In genomic region chr3:51196724-51197111, GRCm38 (mm10) we compare ENCODE assay signal across 19 mouse cellular contexts. TPM values are rescaled to one million over a fixed set of nuclear protein-coding genes. Genes with fewer than 3 reads are reported as not detected.
DNase-seq lines count a peak whose midpoint lies in the region; ATAC-seq and TF ChIP-seq lines count a peak whose summit lies in the region.
"Had no signal": no experiment of that assay in that cellular context is flagged by ENCODE, and none has a peak within 500 bp of the region (broad histone marks: within the 10 kb centered on the region; RNA-seq: fewer than 3 reads in every experiment).

No protein-coding gene starts in this region.

- DNase-seq in embryonic facial prominence, embryonic 14.5 days (ENCODE audit: low spot score), result no peak
- no peak for DNase-seq in embryonic facial prominence, embryonic 10.5 days (ENCODE audit: low spot score)
- DNase-seq in kidney, postnatal 0 days (ENCODE audit: low spot score), result no peak
- DNase-seq in frontal cortex, postnatal 10 days (ENCODE audit: low spot score in 2 of 2), result no peak
- no peak for DNase-seq in cerebellum, postnatal 14 days
- DNase-seq: cerebellum, adult 2 months; right cerebral cortex, adult 18-20 months had no signal

- H3K27me3 ChIP-seq in embryonic facial prominence, embryonic 14.5 days (replicated peaks; ENCODE audit: control insufficient read depth, insufficient read depth, low read length), result no peaks in the 10 kb centered on the region
- no peaks in the 10 kb centered on the region for H3K27me3 ChIP-seq in embryonic facial prominence, embryonic 10.5 days (replicated peaks; ENCODE audit: low read depth, poor library complexity, severe bottlenecking)
- H3K27me3 ChIP-seq in kidney, postnatal 0 days (ENCODE audit: insufficient read depth, low read length), result no peaks in the 10 kb centered on the region
- no peaks in the 10 kb centered on the region for H3K27me3 ChIP-seq in kidney, embryonic 16.5 days (ENCODE audit: insufficient read depth, low read length)
- H3K27me3 ChIP-seq: embryonic facial prominence, embryonic 12.5 days; hindbrain, embryonic 15.5 days; lung, embryonic 15.5 days; neural tube, embryonic 12.5 days had no signal

- no peak overlapping the region for H3K4me2 ChIP-seq in embryonic facial prominence, embryonic 14.5 days (ENCODE audit: low read depth, low read length)
- H3K4me2 ChIP-seq in kidney, postnatal 0 days (ENCODE audit: low read length), result no peak overlapping the region
- H3K4me2 ChIP-seq in kidney, embryonic 16.5 days (replicated peaks; ENCODE audit: low read depth, low read length), result no peak overlapping the region
- H3K4me2 ChIP-seq: embryonic facial prominence, embryonic 12.5 days; midbrain, embryonic 11.5 days had no signal

- no peaks in the 10 kb centered on the region for H3K9me3 ChIP-seq in embryonic facial prominence, embryonic 14.5 days (ENCODE audit: control insufficient read depth, low read length)
- no peaks in the 10 kb centered on the region for H3K9me3 ChIP-seq in embryonic facial prominence, embryonic 10.5 days
- no peaks in the 10 kb centered on the region for H3K9me3 ChIP-seq in kidney, postnatal 0 days (replicated peaks; ENCODE audit: low read length)
- H3K9me3 ChIP-seq in kidney, embryonic 16.5 days (ENCODE audit: low read length), result no peaks in the 10 kb centered on the region
- H3K9me3 ChIP-seq: embryonic facial prominence, embryonic 12.5 days; heart, embryonic 10.5 days; hindbrain, embryonic 15.5 days; lung, embryonic 15.5 days; neural tube, embryonic 12.5 days had no signal

- 68% methylated on average over 3 of the region's 3 CpGs for WGBS in embryonic facial prominence, embryonic 14.5 days
- WGBS in embryonic facial prominence, embryonic 10.5 days, result 88% methylated on average over 3 of the region's 3 CpGs
- 77% methylated on average over 3 of the region's 3 CpGs for WGBS in kidney, postnatal 0 days
- WGBS in kidney, embryonic 16.5 days, result 75% methylated on average over 3 of the region's 3 CpGs

- no peak overlapping the region for H3K9ac ChIP-seq in embryonic facial prominence, embryonic 14.5 days (ENCODE audit: low read depth, low read length)
- H3K9ac ChIP-seq in kidney, postnatal 0 days (ENCODE audit: low read depth, low read length), result no peak overlapping the region
- H3K9ac ChIP-seq in kidney, embryonic 16.5 days (replicated peaks; ENCODE audit: low read length), result no peak overlapping the region
- H3K9ac ChIP-seq: embryonic facial prominence, embryonic 12.5 days; hindbrain, embryonic 15.5 days; liver, embryonic 14.5 days; lung, embryonic 15.5 days; neural tube, embryonic 12.5 days had no signal

- TF ChIP-seq CTCF in kidney, postnatal 0 days (IDR thresholded peaks at IDR 0.05; ENCODE audit: low read depth), result no peak

- H3K4me1 ChIP-seq in embryonic facial prominence, embryonic 14.5 days (ENCODE audit: control insufficient read depth, insufficient read depth, low read length), result peaks cover 10% of the 10 kb centered on the region; the same call in 1 of the 2 replicates
- H3K4me1 ChIP-seq in embryonic facial prominence, embryonic 10.5 days, result peaks cover 5% of the 10 kb centered on the region; the same call in 1 of the 2 replicates
- H3K4me1 ChIP-seq in kidney, postnatal 0 days (replicated peaks; ENCODE audit: insufficient read depth, low read length), result 0 out of 2 replicates have a peak, but pooled peaks cover 3% of the 10 kb centered on the region
- peaks cover 8% of the 10 kb centered on the region; the same call in 1 of the 2 replicates for H3K4me1 ChIP-seq in kidney, embryonic 16.5 days (ENCODE audit: insufficient read depth, low read length)
- peaks cover 35% of the 10 kb centered on the region for H3K4me1 ChIP-seq in brown adipose tissue, adult 24 weeks (ENCODE audit: control insufficient read depth, insufficient read depth, insufficient read length, low read length)
- H3K4me1 ChIP-seq: neural tube, embryonic 12.5 days had no signal

- H3K4me3 ChIP-seq in embryonic facial prominence, embryonic 14.5 days (ENCODE audit: low read depth, low read length), result no peak overlapping the region
- no peak overlapping the region for H3K4me3 ChIP-seq in embryonic facial prominence, embryonic 10.5 days
- H3K4me3 ChIP-seq in kidney, postnatal 0 days (replicated peaks; ENCODE audit: low read depth, low read length), result no peak overlapping the region
- H3K4me3 ChIP-seq in kidney, embryonic 16.5 days (ENCODE audit: low read length), result no peak overlapping the region
- no peak overlapping the region for H3K4me3 ChIP-seq in brown adipose tissue, adult 24 weeks (ENCODE audit: insufficient read depth, low read depth, low read length)
- H3K4me3 ChIP-seq: embryonic facial prominence, embryonic 12.5 days; hindbrain, embryonic 15.5 days; lung, embryonic 15.5 days; neural tube, embryonic 12.5 days had no signal

- H3K36me3 ChIP-seq in embryonic facial prominence, embryonic 14.5 days (ENCODE audit: control insufficient read depth, insufficient read depth, low read length), result no peaks in the 10 kb centered on the region
- H3K36me3 ChIP-seq in embryonic facial prominence, embryonic 10.5 days (replicated peaks), result no peaks in the 10 kb centered on the region
- H3K36me3 ChIP-seq in kidney, postnatal 0 days (ENCODE audit: insufficient read depth, low read length), result no peaks in the 10 kb centered on the region
- H3K36me3 ChIP-seq in kidney, embryonic 16.5 days (ENCODE audit: insufficient read depth, low read length), result no peaks in the 10 kb centered on the region
- H3K36me3 ChIP-seq: embryonic facial prominence, embryonic 12.5 days; heart, embryonic 10.5 days; hindbrain, embryonic 15.5 days; lung, embryonic 15.5 days; neural tube, embryonic 12.5 days had no signal

- peak overlapping the region; percentile 45; the same call in 1 of the 2 replicates for H3K27ac ChIP-seq in embryonic facial prominence, embryonic 14.5 days (replicated peaks; ENCODE audit: low read depth, low read length)
- no peak overlapping the region for H3K27ac ChIP-seq in embryonic facial prominence, embryonic 10.5 days (replicated peaks)
- peak overlapping the region; percentile 31; the same call in 1 of the 2 replicates for H3K27ac ChIP-seq in kidney, postnatal 0 days
- no peak overlapping the region for H3K27ac ChIP-seq in kidney, embryonic 16.5 days (ENCODE audit: low read length)
- peak overlapping the region; percentile 99 for H3K27ac ChIP-seq in brown adipose tissue, adult 24 weeks (replicated peaks; ENCODE audit: low read depth, low read length)
- H3K27ac ChIP-seq: heart, embryonic 10.5 days; hindbrain, embryonic 15.5 days; liver, embryonic 14.5 days; lung, embryonic 15.5 days; neural tube, embryonic 12.5 days had no signal

- no peak for ATAC-seq in embryonic facial prominence, embryonic 14.5 days (ENCODE audit: low read depth)
- no peak for ATAC-seq in kidney, postnatal 0 days (replicated peaks; ENCODE audit: low FRiP score, low read depth)
- no peak for ATAC-seq in kidney, embryonic 16.5 days (ENCODE audit: low FRiP score, low TSS enrichment)
- 0 out of 2 replicates have a peak, but pooled peaks have one; percentile 0 for ATAC-seq in monocyte, adult 5-6 weeks (replicated peaks; ENCODE audit: insufficient number of reproducible peaks, low FRiP score, low TSS enrichment, poor library complexity, severe bottlenecking)
- ATAC-seq: CD4-positive, CD25-positive, alpha-beta regulatory T cell, adult 4 months; intestine, embryonic 16.5 days had no signal

RNA-seq across cellular contexts. Expression of gene Noct, which starts 27.5 kb away (rescaled TPM):
- polyA plus RNA-seq in embryonic facial prominence, embryonic 14.5 days (2014; fragmentation: Nextera tagmentation; extraction: Ambion mirVana), result 9.4 and 10.0 TPM in 2 replicates
- polyA plus RNA-seq in embryonic facial prominence, embryonic 10.5 days (2016; fragmentation: Nextera tagmentation; extraction: Ambion mirVana), result 9.6 and 10.1 TPM in 2 replicates
- polyA plus RNA-seq in kidney, postnatal 0 days (2015; fragmentation: Nextera tagmentation; extraction: Ambion mirVana), result 6.0 and 7.1 TPM in 2 replicates
- polyA plus RNA-seq in kidney, embryonic 16.5 days (2015; fragmentation: Nextera tagmentation; extraction: Ambion mirVana), result 7.2 and 7.9 TPM in 2 replicates
- 16.9 and 38.8 TPM in 2 replicates for polyA plus RNA-seq in brown adipose tissue, adult 24 weeks (2012; ENCODE audit: insufficient read depth, insufficient read length, missing spikeins)
- total RNA-seq in monocyte, adult 5-6 weeks (2017), result 13.9 to 18.6 TPM (median 17.2 TPM) in 3 replicates

Comparison
In these comparisons a context has a peak if more than half of its experiments do, and no peak if none do; other contexts are left out.
1. H3K27ac ChIP-seq: peak in embryonic facial prominence, embryonic 14.5 days (single experiment), kidney, postnatal 0 days (single experiment) and brown adipose tissue, adult 24 weeks (single experiment); none in embryonic facial prominence, embryonic 10.5 days (single experiment) and kidney, embryonic 16.5 days (single experiment).